Mouse (Mus musculus): Measurements from ENCODE around the gene Riok1. TPM values are rescaled to one million over a fixed set of nuclear protein-coding genes. Genes with fewer than 3 reads are reported as not detected.
A peak's percentile ranks its signal among the peaks of the same experiment; 100 is the strongest.

The Riok1 gene
- total RNA-seq (2017): 114 and 138 TPM in 2 replicates

- no peak; the same call in 1 of the 2 replicates for ATAC-seq (ENCODE audit: extremely low read depth, insufficient number of reproducible peaks, low FRiP score, poor library complexity, severe bottlenecking)
Observed at GRCm38 (mm10) chr13:38036343-38037043, at the start of gene Riok1. Gene Riok1, plus strand, starts transcription at chr13:38036995.

GRCm38 (mm10) chr13:37989701-37990100 is 47.1 kb upstream of the Riok1 start:
- ATAC-seq (ENCODE audit: extremely low read depth, insufficient number of reproducible peaks, low FRiP score, poor library complexity, severe bottlenecking): no peak

GRCm38 (mm10) chr13:37992638-37993371 is 44.0 kb upstream of the Riok1 start:
- ATAC-seq (ENCODE audit: extremely low read depth, insufficient number of reproducible peaks, low FRiP score, poor library complexity, severe bottlenecking): no peak

- no peak for ATAC-seq (ENCODE audit: extremely low read depth, insufficient number of reproducible peaks, low FRiP score, poor library complexity, severe bottlenecking)
Observed at GRCm38 (mm10) chr13:37993376-37993703, 43.5 kb upstream of the Riok1 start.

GRCm38 (mm10) chr13:37993704-37994404 is 42.9 kb upstream of the Riok1 start, which contains the start of gene Ssr1:
Gene Ssr1, minus strand, starts transcription at chr13:37994217.
- ATAC-seq (ENCODE audit: extremely low read depth, insufficient number of reproducible peaks, low FRiP score, poor library complexity, severe bottlenecking): peak; percentile 95

- ATAC-seq (ENCODE audit: extremely low read depth, insufficient number of reproducible peaks, low FRiP score, poor library complexity, severe bottlenecking): no peak
Observed at GRCm38 (mm10) chr13:37994405-37994749, 42.4 kb upstream of the Riok1 start.

GRCm38 (mm10) chr13:37999713-38000112 is 37.1 kb upstream of the Riok1 start:
- no peak for ATAC-seq (ENCODE audit: extremely low read depth, insufficient number of reproducible peaks, low FRiP score, poor library complexity, severe bottlenecking)

GRCm38 (mm10) chr13:38002461-38002860 is 34.3 kb upstream of the Riok1 start:
- no peak for ATAC-seq (ENCODE audit: extremely low read depth, insufficient number of reproducible peaks, low FRiP score, poor library complexity, severe bottlenecking)

GRCm38 (mm10) chr13:38007972-38008371 is 28.8 kb upstream of the Riok1 start:
- no peak for ATAC-seq (ENCODE audit: extremely low read depth, insufficient number of reproducible peaks, low FRiP score, poor library complexity, severe bottlenecking)

- ATAC-seq (ENCODE audit: extremely low read depth, insufficient number of reproducible peaks, low FRiP score, poor library complexity, severe bottlenecking): peak; percentile 89
Observed at GRCm38 (mm10) chr13:38009721-38010408, 26.9 kb upstream of the Riok1 start.

GRCm38 (mm10) chr13:38010444-38010910 is 26.3 kb upstream of the Riok1 start:
- ATAC-seq (ENCODE audit: extremely low read depth, insufficient number of reproducible peaks, low FRiP score, poor library complexity, severe bottlenecking): peak; percentile 54

- no peak for ATAC-seq (ENCODE audit: extremely low read depth, insufficient number of reproducible peaks, low FRiP score, poor library complexity, severe bottlenecking)
Observed at GRCm38 (mm10) chr13:38012436-38012835, 24.4 kb upstream of the Riok1 start.

GRCm38 (mm10) chr13:38015591-38015990 is 21.2 kb upstream of the Riok1 start:
- ATAC-seq (ENCODE audit: extremely low read depth, insufficient number of reproducible peaks, low FRiP score, poor library complexity, severe bottlenecking): no peak

GRCm38 (mm10) chr13:38018791-38019190 is 18.0 kb upstream of the Riok1 start:
- no peak for ATAC-seq (ENCODE audit: extremely low read depth, insufficient number of reproducible peaks, low FRiP score, poor library complexity, severe bottlenecking)

GRCm38 (mm10) chr13:38025874-38026273 is 10.9 kb upstream of the Riok1 start:
- ATAC-seq (ENCODE audit: extremely low read depth, insufficient number of reproducible peaks, low FRiP score, poor library complexity, severe bottlenecking): peak; percentile 20; the same call in 1 of the 2 replicates

GRCm38 (mm10) chr13:38027618-38028248 is 9.1 kb upstream of the Riok1 start:
- ATAC-seq (ENCODE audit: extremely low read depth, insufficient number of reproducible peaks, low FRiP score, poor library complexity, severe bottlenecking): peak; percentile 60

GRCm38 (mm10) chr13:38028407-38028806 is 8.4 kb upstream of the Riok1 start:
- peak; percentile 5; the same call in 1 of the 2 replicates for ATAC-seq (ENCODE audit: extremely low read depth, insufficient number of reproducible peaks, low FRiP score, poor library complexity, severe bottlenecking)

GRCm38 (mm10) chr13:38037044-38037687 is 371 bp downstream of the Riok1 start, which contains the start of gene Cage1:
Gene Cage1, minus strand, starts transcription at chr13:38037069.
- peak; percentile 97 for ATAC-seq (ENCODE audit: extremely low read depth, insufficient number of reproducible peaks, low FRiP score, poor library complexity, severe bottlenecking)

Data from neutrophil, adult 5-6 weeks (primary cell).